Comparison of ENCODE assay signal across 11 mouse cellular contexts in the genomic region with DNA sequence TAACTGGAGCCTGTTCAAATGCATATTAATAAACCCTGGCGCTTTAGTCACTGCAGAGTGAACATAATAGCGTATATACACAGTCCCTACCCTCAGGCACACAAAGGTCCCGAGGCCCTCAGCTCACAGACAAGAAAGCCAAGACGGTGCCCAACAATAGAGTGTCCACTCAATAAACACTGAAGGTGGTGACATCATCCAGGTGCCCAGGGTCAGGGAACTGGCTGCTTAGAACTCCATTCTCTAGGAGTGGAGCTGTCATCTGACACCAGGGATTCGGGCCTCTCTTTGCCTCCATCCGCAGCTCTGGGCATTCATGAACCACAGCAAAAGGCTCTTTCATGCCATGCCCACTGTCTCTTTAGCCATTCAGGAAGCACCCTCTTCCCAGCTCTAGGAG. TPM values are rescaled to one million over a fixed set of nuclear protein-coding genes. Genes with fewer than 3 reads are reported as not detected.
DNase-seq lines count a peak whose midpoint lies in the region; ATAC-seq and TF ChIP-seq lines count a peak whose summit lies in the region.
"Had no signal": no experiment of that assay in that cellular context is flagged by ENCODE, and none has a peak within 500 bp of the region (broad histone marks: within the 10 kb centered on the region; RNA-seq: fewer than 3 reads in every experiment).

No protein-coding gene starts in this region.

- peaks cover 17% of the 10 kb centered on the region for H3K36me3 ChIP-seq in lung, embryonic 14.5 days (ENCODE audit: insufficient read depth)
- H3K36me3 ChIP-seq in hindbrain, embryonic 13.5 days: peaks cover 14% of the 10 kb centered on the region
- no peaks in the 10 kb centered on the region for H3K36me3 ChIP-seq in neural tube, embryonic 14.5 days (ENCODE audit: control insufficient read depth, insufficient read depth, low read length)

- 0 out of 2 replicates have a peak overlapping the region, but pooled peaks have one; percentile 15 for H3K4me2 ChIP-seq in lung, embryonic 14.5 days
- peak overlapping the region; percentile 94 for H3K4me2 ChIP-seq in hindbrain, embryonic 13.5 days
- H3K4me2 ChIP-seq in neural tube, embryonic 14.5 days (ENCODE audit: low read depth, low read length): peak overlapping the region; percentile 91; the same call in 1 of the 2 replicates

- no peak for ATAC-seq in lung, embryonic 14.5 days (ENCODE audit: insufficient read depth)
- ATAC-seq in hindbrain, embryonic 13.5 days (ENCODE audit: low FRiP score): no peak
- no peak for ATAC-seq in neural tube, embryonic 14.5 days (ENCODE audit: low read depth)
- ATAC-seq: liver, postnatal 0 days had no signal

- H3K4me1 ChIP-seq in lung, embryonic 14.5 days (ENCODE audit: insufficient read depth): peaks cover 7% of the 10 kb centered on the region; the same call in 1 of the 2 replicates
- peaks cover 28% of the 10 kb centered on the region for H3K4me1 ChIP-seq in hindbrain, embryonic 13.5 days (replicated peaks)
- H3K4me1 ChIP-seq in neural tube, embryonic 14.5 days (ENCODE audit: control insufficient read depth, insufficient read depth, low read length): peaks cover 13% of the 10 kb centered on the region

- no peaks in the 10 kb centered on the region for H3K9me3 ChIP-seq in lung, embryonic 14.5 days (ENCODE audit: low read depth, low read length)
- no peaks in the 10 kb centered on the region for H3K9me3 ChIP-seq in hindbrain, embryonic 13.5 days
- H3K9me3 ChIP-seq in neural tube, embryonic 14.5 days (ENCODE audit: control insufficient read depth, low read length): no peaks in the 10 kb centered on the region
- H3K9me3 ChIP-seq: G1E had no signal

- DNase-seq in embryo, embryonic 10.5 days (ENCODE audit: low spot score): peak; percentile 52
- no peak for DNase-seq in embryo, embryonic 10 days (ENCODE audit: low spot score)
- DNase-seq in lung, embryonic 14.5 days: no peak
- no peak for DNase-seq in lung, postnatal 14 days
- DNase-seq in urinary bladder, adult 18-20 months (ENCODE audit: low spot score in 2 of 2): no peak
- DNase-seq in spleen, postnatal 10 days (ENCODE audit: low spot score in 2 of 2): no peak
- DNase-seq: kidney, adult 11 months; liver, postnatal 0 days had no signal

- TF ChIP-seq CTCF in lung, embryonic 14.5 days (IDR thresholded peaks at IDR 0.05; ENCODE audit: low read depth): no peak

- H3K27ac ChIP-seq in lung, embryonic 14.5 days (ENCODE audit: low read depth): no peak overlapping the region
- no peak overlapping the region for H3K27ac ChIP-seq in hindbrain, embryonic 13.5 days
- H3K27ac ChIP-seq in neural tube, embryonic 14.5 days (ENCODE audit: low read depth, low read length): no peak overlapping the region

- no peaks in the 10 kb centered on the region for H3K27me3 ChIP-seq in lung, embryonic 14.5 days (ENCODE audit: insufficient read depth, low read length)
- H3K27me3 ChIP-seq in hindbrain, embryonic 13.5 days: no peaks in the 10 kb centered on the region
- H3K27me3 ChIP-seq in neural tube, embryonic 14.5 days (ENCODE audit: control insufficient read depth, insufficient read depth, low read length): no peaks in the 10 kb centered on the region

- H3K4me3 ChIP-seq in lung, embryonic 14.5 days (ENCODE audit: low read depth, low read length): no peak overlapping the region
- H3K4me3 ChIP-seq in hindbrain, embryonic 13.5 days: no peak overlapping the region
- no peak overlapping the region for H3K4me3 ChIP-seq in neural tube, embryonic 14.5 days (ENCODE audit: low read depth, low read length)

- WGBS in lung, embryonic 14.5 days: 46% methylated on average over 6 of the region's 6 CpGs
- 17% methylated on average over 6 of the region's 6 CpGs for WGBS in hindbrain, embryonic 13.5 days
- 18% methylated on average over 6 of the region's 6 CpGs for WGBS in neural tube, embryonic 14.5 days

- no peak overlapping the region for H3K9ac ChIP-seq in lung, embryonic 14.5 days
- H3K9ac ChIP-seq in hindbrain, embryonic 13.5 days: no peak overlapping the region
- 0 out of 2 replicates have a peak overlapping the region, but pooled peaks have one; percentile 13 for H3K9ac ChIP-seq in neural tube, embryonic 14.5 days (replicated peaks; ENCODE audit: low read depth, low read length)
- H3K9ac ChIP-seq: liver, postnatal 0 days had no signal

RNA-seq across cellular contexts. Expression of gene Cdc14a, which starts 2.7 kb away (rescaled TPM):
- 9.1 and 12.1 TPM in 2 replicates for polyA plus RNA-seq in lung, embryonic 14.5 days (2014; fragmentation: Nextera tagmentation; extraction: Ambion mirVana)
- polyA plus RNA-seq in hindbrain, embryonic 13.5 days (2015; fragmentation: Nextera tagmentation; extraction: Ambion mirVana): 6.8 and 7.0 TPM in 2 replicates
- polyA plus RNA-seq in neural tube, embryonic 14.5 days (2014; fragmentation: Nextera tagmentation; extraction: Ambion mirVana): 4.9 and 7.4 TPM in 2 replicates

Comparison
In these comparisons a context has a peak if more than half of its experiments do, and no peak if none do; other contexts are left out.
1. H3K4me2 ChIP-seq: peak in every context shown above with its lines; median percentile 94 in hindbrain, embryonic 13.5 days; 91 in neural tube, embryonic 14.5 days; 15 in lung, embryonic 14.5 days.